Mouse (Mus musculus) naive thymus-derived CD4-positive, alpha-beta T cell, adult 5 months (primary cell): Measurements from ENCODE around the gene Tacr1. TPM values are rescaled to one million over a fixed set of nuclear protein-coding genes. Genes with fewer than 3 reads are reported as not detected.

Experiments
- polyA plus RNA-seq: library from polyadenylated mRNA; unstranded; fragments of 100-300 nt; shearing (Covaris generic); gene quantifications from one replicate; pipeline ENCODE4 v1.2.1, GENCODE M21; 2017

Gene Tacr1
- polyA plus RNA-seq = not detected

DNA sequence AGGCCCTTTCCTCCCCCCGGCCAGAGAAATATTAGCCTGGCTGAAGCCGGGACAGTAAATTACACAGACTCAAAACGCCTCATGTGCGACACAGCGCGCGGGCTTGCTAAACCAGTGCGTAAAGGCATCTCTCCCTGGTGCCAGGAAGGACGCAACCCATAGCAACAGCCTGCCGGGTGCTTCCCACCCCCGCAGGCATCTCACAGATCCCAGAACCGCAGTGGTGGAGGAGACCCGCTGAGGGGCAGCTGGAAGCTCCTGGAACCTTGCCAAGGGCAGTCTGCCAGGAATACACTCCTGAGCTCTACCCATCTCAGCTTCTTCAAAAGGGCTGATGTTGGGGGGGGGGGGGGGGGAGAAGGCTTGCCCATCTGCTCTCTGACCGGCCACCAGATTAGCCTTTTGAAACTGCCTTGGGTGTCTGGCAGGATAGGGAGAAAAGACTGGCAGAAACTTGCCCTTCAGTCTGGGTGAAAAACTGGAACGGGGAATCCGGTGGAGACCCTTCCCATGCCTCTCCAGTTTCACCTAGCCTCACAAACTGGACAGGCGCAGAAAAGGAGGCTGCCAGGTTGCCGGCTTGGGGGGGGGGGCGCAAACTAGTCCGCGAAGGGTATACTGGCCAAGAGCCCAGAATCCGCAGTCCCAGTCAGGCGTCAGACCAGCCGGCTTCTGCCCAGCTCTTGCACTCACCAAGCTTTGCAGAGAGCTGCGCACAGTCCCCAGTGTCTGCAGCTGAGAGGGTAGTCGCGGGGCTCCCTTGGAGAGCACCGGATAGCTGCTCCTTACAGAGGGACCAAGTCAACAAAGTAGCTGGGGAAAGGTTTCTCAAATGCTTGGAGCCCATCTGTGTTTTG, at the start of gene Tacr1:
Gene Tacr1 (plus strand): TSS at position 740 of the 857 bp plus-strand sequence.

